Mouse (Mus musculus): Measurements from ENCODE around the gene Gabarapl1.

DNA sequence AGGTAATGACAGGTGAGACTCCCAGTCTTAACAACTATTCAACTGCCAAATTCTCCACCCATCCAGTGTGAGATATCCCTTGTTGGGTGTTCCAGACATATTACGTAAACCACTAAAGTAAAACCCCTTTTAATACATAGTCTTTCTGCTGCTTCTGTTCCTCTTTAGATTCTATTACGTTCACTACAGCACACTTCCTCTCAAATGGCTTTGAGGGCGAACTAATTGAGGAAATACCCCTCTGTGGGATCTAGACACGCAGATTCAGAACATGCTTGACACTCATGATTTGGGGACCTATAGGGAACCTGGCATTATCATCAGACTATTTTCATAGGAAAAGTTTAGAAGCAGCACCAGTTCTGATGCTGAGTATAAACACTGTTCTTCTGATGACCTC, 38.0 kb upstream of the Gabarapl1 start:
- no peak for TF ChIP-seq POLR2A (IDR thresholded peaks at IDR 0.05; ENCODE audit: insufficient read length, low read depth)
- no peak for TF ChIP-seq E2F4 (IDR thresholded peaks at IDR 0.05; ENCODE audit: insufficient read depth)
- TF ChIP-seq MAX (IDR thresholded peaks at IDR 0.05; ENCODE audit: low read depth) = no peak
- no peak for TF ChIP-seq CEBPB (IDR thresholded peaks at IDR 0.05; ENCODE audit: insufficient read depth, poor library complexity, severe bottlenecking)
- TF ChIP-seq USF1 (IDR thresholded peaks at IDR 0.05; ENCODE audit: low read depth) = no peak
- TF ChIP-seq TCF3 (IDR thresholded peaks at IDR 0.05; ENCODE audit: insufficient read length, low read depth) = no peak
- no peak for TF ChIP-seq POLR2AphosphoS2 (IDR thresholded peaks at IDR 0.05; ENCODE audit: insufficient read length, low read depth)
- TF ChIP-seq MYOD1 (IDR thresholded peaks at IDR 0.05; ENCODE audit: control insufficient read depth in 1 of 3, insufficient read length in 2 of 3, low read depth in 2 of 3) = no peak
- TF ChIP-seq SRF (IDR thresholded peaks at IDR 0.05; ENCODE audit: control insufficient read depth, insufficient read length, low read depth) = no peak
- no peak for TF ChIP-seq MYOG (IDR thresholded peaks at IDR 0.05; ENCODE audit: control insufficient read depth in 1 of 3, insufficient read depth in 1 of 3, insufficient read length in 2 of 3, low read depth in 2 of 3)
- TF ChIP-seq TCF12 (IDR thresholded peaks at IDR 0.05; ENCODE audit: insufficient read depth, poor library complexity, severe bottlenecking) = no peak

Measured in myocyte (in vitro differentiated cells).